Mouse (Mus musculus): ENCODE data around the gene Rnf151. TPM values are rescaled to one million over a fixed set of nuclear protein-coding genes. Genes with fewer than 3 reads are reported as not detected.
A peak's percentile ranks its signal among the peaks of the same experiment; 100 is the strongest.

Gene Rnf151
- total and polyA plus RNA-seq, 3 experiments = 0.68 TPM; not detected in 2

- WGBS = under 1% methylated on average over 29 of the region's 29 CpGs
- Histone ChIP-seq H3K27ac (peak within 1 kb of the TSS; percentile 86), H3K36me3 (ENCODE audit: control insufficient read depth, insufficient read depth, low read length) (peaks cover 2% of the 10 kb centered on the region; the same call in 1 of the 2 replicates), H3K4me3 (peak within 1 kb of the TSS; percentile 71), H3K79me2 (replicated peaks; ENCODE audit: control insufficient read depth, insufficient read depth, low read length) (no peaks in the 10 kb centered on the region), H3K9ac (ENCODE audit: low read depth, low read length) (peak within 1 kb of the TSS; percentile 77), H3K27me3 (ENCODE audit: control insufficient read depth, insufficient read depth, low read length) (no peaks in the 10 kb centered on the region), H3K4me1 (ENCODE audit: control insufficient read depth, insufficient read depth, low read length) (peaks cover 5% of the 10 kb centered on the region)
- peak; percentile 94 to 98 for DNase-seq
- intact Hi-C loops (cut with DNase I) = no loop called here
- TF ChIP-seq EP300 (IDR thresholded peaks at IDR 0.05; ENCODE audit: insufficient read depth, low read depth, low read length) (0 out of 2 replicates have a peak, but pooled peaks have one; percentile 15), CTCF (IDR thresholded peaks at IDR 0.05) (no peak), POLR2A (IDR thresholded peaks at IDR 0.05; ENCODE audit: insufficient read depth, low read depth, low read length) (peak; percentile 97)
Observed at GRCm38 (mm10) chr17:24736330-24737051, 18.6 kb upstream of the Rnf151 start, which contains the start of gene Msrb1. TSS of gene Msrb1 (plus strand) at chr17:24736642.

GRCm38 (mm10) chr17:24735446-24735845 is 17.6 kb upstream of the Rnf151 start:
- Histone ChIP-seq H3K27ac (peak overlapping the region; percentile 86), H3K36me3 (ENCODE audit: control insufficient read depth, insufficient read depth, low read length) (peaks cover 2% of the 10 kb centered on the region; the same call in 1 of the 2 replicates), H3K9ac (ENCODE audit: low read depth, low read length) (no peak overlapping the region), H3K27me3 (ENCODE audit: control insufficient read depth, insufficient read depth, low read length) (no peaks in the 10 kb centered on the region), H3K4me3 (no peak overlapping the region), H3K79me2 (replicated peaks; ENCODE audit: control insufficient read depth, insufficient read depth, low read length) (no peaks in the 10 kb centered on the region), H3K4me1 (ENCODE audit: control insufficient read depth, insufficient read depth, low read length) (peaks cover 5% of the 10 kb centered on the region)
- DNase-seq = no peak
- intact Hi-C loops (cut with DNase I) = no loop called here
- no peak for TF ChIP-seq POLR2A (IDR thresholded peaks at IDR 0.05; ENCODE audit: insufficient read depth, low read depth, low read length)
- no peak for TF ChIP-seq EP300 (IDR thresholded peaks at IDR 0.05; ENCODE audit: insufficient read depth, low read depth, low read length)
- TF ChIP-seq CTCF (IDR thresholded peaks at IDR 0.05) = no peak
- 90% methylated on average over 7 of the region's 7 CpGs for WGBS

- peaks cover 5% of the 10 kb centered on the region for H3K4me1 ChIP-seq (ENCODE audit: control insufficient read depth, insufficient read depth, low read length)
- peaks cover 2% of the 10 kb centered on the region; the same call in 1 of the 2 replicates for H3K36me3 ChIP-seq (ENCODE audit: control insufficient read depth, insufficient read depth, low read length)
- TF ChIP-seq POLR2A (IDR thresholded peaks at IDR 0.05; ENCODE audit: insufficient read depth, low read depth, low read length) (no peak), EP300 (IDR thresholded peaks at IDR 0.05; ENCODE audit: insufficient read depth, low read depth, low read length) (no peak), CTCF (IDR thresholded peaks at IDR 0.05) (peak; percentile 38)
- no peak for DNase-seq
- intact Hi-C loops (cut with DNase I) = no loop called here
- 89% methylated on average over 1 of the region's 1 CpGs for WGBS
- H3K27me3 ChIP-seq (ENCODE audit: control insufficient read depth, insufficient read depth, low read length) = no peaks in the 10 kb centered on the region
- H3K79me2 ChIP-seq (replicated peaks; ENCODE audit: control insufficient read depth, insufficient read depth, low read length) = no peaks in the 10 kb centered on the region
- no peak overlapping the region for H3K4me3 ChIP-seq
- no peak overlapping the region for H3K27ac ChIP-seq
- H3K9ac ChIP-seq (ENCODE audit: low read depth, low read length) = no peak overlapping the region
Observed at GRCm38 (mm10) chr17:24734513-24734912, 16.6 kb upstream of the Rnf151 start.

GRCm38 (mm10) chr17:24733434-24734050 is 15.7 kb upstream of the Rnf151 start:
- no peak for TF ChIP-seq EP300 (IDR thresholded peaks at IDR 0.05; ENCODE audit: insufficient read depth, low read depth, low read length)
- TF ChIP-seq CTCF (IDR thresholded peaks at IDR 0.05) = no peak
- TF ChIP-seq POLR2A (IDR thresholded peaks at IDR 0.05; ENCODE audit: insufficient read depth, low read depth, low read length) = no peak
- Histone ChIP-seq H3K27me3 (ENCODE audit: control insufficient read depth, insufficient read depth, low read length) (no peaks in the 10 kb centered on the region), H3K9ac (ENCODE audit: low read depth, low read length) (no peak overlapping the region), H3K36me3 (ENCODE audit: control insufficient read depth, insufficient read depth, low read length) (peaks cover 2% of the 10 kb centered on the region; the same call in 1 of the 2 replicates), H3K4me1 (ENCODE audit: control insufficient read depth, insufficient read depth, low read length) (peaks cover 5% of the 10 kb centered on the region), H3K27ac (peak overlapping the region; percentile 89), H3K4me3 (no peak overlapping the region), H3K79me2 (replicated peaks; ENCODE audit: control insufficient read depth, insufficient read depth, low read length) (no peaks in the 10 kb centered on the region)
- DNase-seq = no peak
- 90% methylated on average over 21 of the region's 21 CpGs for WGBS
- intact Hi-C loops (cut with DNase I) = no loop called here

- intact Hi-C loops (cut with DNase I) = no loop called here
- H3K79me2 ChIP-seq (replicated peaks; ENCODE audit: control insufficient read depth, insufficient read depth, low read length) = no peaks in the 10 kb centered on the region
- H3K27me3 ChIP-seq (ENCODE audit: control insufficient read depth, insufficient read depth, low read length) = no peaks in the 10 kb centered on the region
- H3K4me3 ChIP-seq = no peak overlapping the region
- H3K9ac ChIP-seq (ENCODE audit: low read depth, low read length) = peak overlapping the region; percentile 51
- DNase-seq = peak; percentile 46 to 77
- H3K4me1 ChIP-seq (ENCODE audit: control insufficient read depth, insufficient read depth, low read length) = peaks cover 3% of the 10 kb centered on the region; the same call in 1 of the 2 replicates
- H3K27ac ChIP-seq = peak overlapping the region; percentile 89
- WGBS = 53% methylated on average over 12 of the region's 12 CpGs
- TF ChIP-seq CTCF (IDR thresholded peaks at IDR 0.05) (no peak), EP300 (IDR thresholded peaks at IDR 0.05; ENCODE audit: insufficient read depth, low read depth, low read length) (0 out of 2 replicates have a peak, but pooled peaks have one; percentile 67), POLR2A (IDR thresholded peaks at IDR 0.05; ENCODE audit: insufficient read depth, low read depth, low read length) (peak; percentile 55)
- H3K36me3 ChIP-seq (ENCODE audit: control insufficient read depth, insufficient read depth, low read length) = no peaks in the 10 kb centered on the region
Observed at GRCm38 (mm10) chr17:24732233-24732935, 14.5 kb upstream of the Rnf151 start.
